Mouse (Mus musculus) E14TG2a.4 (cell line): ENCODE measurements around the gene Ddit4.

Source experiments
- H3K27me3 ChIP-seq: 2 replicates; pipeline ENCODE4 v1.6.1; 2014; ENCODE audit warnings: low read length, control low read depth; ENCODE audit not compliant: insufficient read depth
- H3K36me3 ChIP-seq: 2 replicates; pipeline ENCODE4 v1.6.1; 2014; ENCODE audit warnings: low read length, control low read depth; ENCODE audit not compliant: insufficient read depth
- H3K4me1 ChIP-seq: replicated peaks from 2 replicates; pipeline ENCODE4 v1.6.1; 2014; ENCODE audit warnings: low read depth, low read length, control low read depth
- H3K4me3 ChIP-seq: replicated peaks from 2 replicates; pipeline ENCODE4 v1.5.1; 2014; ENCODE audit warnings: mild to moderate bottlenecking, low read length
- H3K9me3 ChIP-seq: 2 replicates; pipeline ENCODE4 v1.6.1; 2014; ENCODE audit warnings: low read length, control low read depth
- CTCF ChIP-seq: conservative IDR thresholded peaks from 2 replicates; pipeline ENCODE4 v1.5.1; 2014; ENCODE audit warnings: low read length
- NANOG ChIP-seq: IDR thresholded peaks from 2 replicates; pipeline ENCODE4 v1.6.1; 2014; ENCODE audit warnings: borderline replicate concordance, low read length, mixed read lengths
- POU5F1 ChIP-seq: IDR thresholded peaks from 2 replicates; pipeline ENCODE4 v1.6.1; 2014; ENCODE audit warnings: low read length, borderline replicate concordance

Gene Ddit4

DNA sequence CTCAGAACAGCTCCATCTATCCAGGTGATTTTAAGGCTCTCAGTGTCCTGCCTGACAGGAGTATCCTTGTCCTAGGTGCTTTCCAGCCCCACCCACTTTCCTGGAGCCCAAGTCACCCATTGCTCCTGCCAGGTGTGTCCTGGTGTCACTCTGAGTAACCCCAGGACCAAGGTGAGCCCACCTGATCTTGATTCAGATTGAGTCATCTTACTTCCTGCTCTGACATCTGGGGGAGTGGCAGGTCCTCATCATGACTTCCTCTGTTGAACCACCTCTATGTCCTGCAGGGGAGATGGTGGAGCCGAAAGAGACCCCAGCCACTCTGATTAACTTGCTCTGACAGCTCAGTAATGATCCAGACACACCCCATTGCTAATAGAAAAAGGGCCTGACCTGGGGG, 12.6 kb downstream of the Ddit4 start:
- Histone ChIP-seq H3K9me3 (no peaks in the 10 kb centered on the region), H3K36me3 (no peaks in the 10 kb centered on the region), H3K4me1 (peaks cover 50% of the 10 kb centered on the region), H3K27me3 (peaks cover 32% of the 10 kb centered on the region), H3K4me3 (no peak overlapping the region)
- TF ChIP-seq NANOG (no peak), CTCF (no peak), POU5F1 (no peak)

DNA sequence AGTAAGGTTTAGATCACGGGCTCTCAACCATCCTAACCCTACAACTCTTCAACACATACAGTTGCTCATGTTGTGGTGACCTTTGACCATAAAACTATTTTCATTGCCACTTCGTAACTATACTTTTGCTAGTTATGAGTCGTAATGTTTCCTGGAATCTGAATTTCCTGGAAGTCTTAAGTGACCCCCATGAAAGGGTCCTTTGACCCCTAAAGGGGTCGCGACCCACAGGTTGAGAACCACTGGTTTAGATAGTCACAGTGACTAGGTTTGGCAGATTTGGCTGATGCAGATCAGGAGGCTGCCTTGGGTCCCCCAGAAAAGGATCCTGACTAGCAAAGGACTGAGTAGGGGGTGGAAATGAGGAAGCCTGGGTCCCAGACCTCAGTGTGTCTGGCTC, 13.0 kb downstream of the Ddit4 start:
- TF ChIP-seq POU5F1 (no peak), CTCF (no peak), NANOG (no peak)
- peaks cover 29% of the 10 kb centered on the region for H3K27me3 ChIP-seq

DNA sequence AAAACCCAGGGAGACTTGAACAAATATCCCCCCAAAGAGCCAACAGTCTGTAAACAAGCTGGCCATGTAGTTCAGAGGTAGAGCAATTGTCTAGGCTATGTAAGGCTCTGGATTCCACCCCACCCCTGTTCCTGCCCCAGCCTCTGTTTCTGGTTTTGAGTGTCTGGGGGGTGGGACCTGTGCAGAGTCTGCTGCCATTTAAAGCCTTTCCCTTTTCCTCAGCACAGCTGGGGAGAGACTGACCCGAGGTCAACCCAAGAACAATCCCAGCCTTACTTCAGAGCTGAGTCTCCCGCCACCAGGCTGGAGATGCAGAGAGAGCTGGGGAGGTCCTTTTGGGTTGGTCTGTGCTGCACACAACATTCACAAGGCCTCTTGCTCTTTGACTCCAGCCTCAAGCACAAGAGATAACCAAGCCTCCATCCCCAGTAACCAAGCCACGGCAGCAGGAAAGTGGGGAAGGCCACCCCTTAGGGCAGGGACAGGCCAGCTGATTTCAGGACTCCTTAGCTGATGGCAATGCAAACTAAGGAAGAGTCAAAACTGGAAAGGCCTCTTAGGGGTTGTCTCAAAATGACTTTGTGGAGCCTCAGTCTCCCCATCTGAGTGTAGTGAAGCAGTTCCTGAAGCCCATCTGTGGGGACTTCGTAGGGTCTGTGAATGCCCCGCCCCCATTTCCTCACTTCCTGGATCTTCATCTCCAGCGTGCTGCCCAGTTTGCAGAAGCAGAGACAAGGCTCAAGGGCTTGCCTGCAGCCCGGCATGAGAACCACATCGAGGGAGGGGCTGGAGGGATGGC, 15.4 kb downstream of the Ddit4 start:
- no peak for TF ChIP-seq CTCF
- Histone ChIP-seq H3K27me3 (peaks cover 14% of the 10 kb centered on the region), H3K36me3 (no peaks in the 10 kb centered on the region), H3K4me1 (peaks cover 41% of the 10 kb centered on the region), H3K4me3 (no peak overlapping the region), H3K9me3 (no peaks in the 10 kb centered on the region)

More for the DNA sequence above, 13.0 kb downstream of the Ddit4 start:
- Histone ChIP-seq H3K4me1 (peaks cover 49% of the 10 kb centered on the region), H3K9me3 (no peaks in the 10 kb centered on the region), H3K4me3 (no peak overlapping the region), H3K36me3 (no peaks in the 10 kb centered on the region)

DNA sequence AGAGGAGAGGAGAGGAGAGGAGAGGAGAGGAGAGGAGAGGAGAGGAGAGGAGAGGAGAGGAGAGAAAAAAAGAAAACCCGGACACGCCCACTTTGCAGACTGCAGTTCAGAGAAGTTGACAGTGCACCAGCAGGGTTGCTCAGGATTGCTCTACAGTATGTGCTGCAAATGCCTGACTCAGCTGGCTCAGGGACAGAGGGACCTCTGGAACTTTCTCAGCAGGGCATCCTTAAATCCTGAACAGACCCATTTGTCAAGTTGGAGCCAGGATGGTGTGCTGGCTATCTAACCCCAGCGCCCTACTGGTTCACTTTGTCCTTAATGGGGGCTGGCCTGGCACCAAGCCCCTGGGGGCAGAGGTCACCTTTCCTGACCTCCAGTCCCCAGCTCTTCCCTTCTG, 17.6 kb downstream of the Ddit4 start:
- Histone ChIP-seq H3K36me3 (no peaks in the 10 kb centered on the region), H3K9me3 (no peaks in the 10 kb centered on the region), H3K4me1 (peaks cover 43% of the 10 kb centered on the region), H3K4me3 (no peak overlapping the region), H3K27me3 (peaks cover 9% of the 10 kb centered on the region; the same call in 1 of the 2 replicates)
- TF ChIP-seq CTCF (no peak), POU5F1 (no peak), NANOG (no peak)

DNA sequence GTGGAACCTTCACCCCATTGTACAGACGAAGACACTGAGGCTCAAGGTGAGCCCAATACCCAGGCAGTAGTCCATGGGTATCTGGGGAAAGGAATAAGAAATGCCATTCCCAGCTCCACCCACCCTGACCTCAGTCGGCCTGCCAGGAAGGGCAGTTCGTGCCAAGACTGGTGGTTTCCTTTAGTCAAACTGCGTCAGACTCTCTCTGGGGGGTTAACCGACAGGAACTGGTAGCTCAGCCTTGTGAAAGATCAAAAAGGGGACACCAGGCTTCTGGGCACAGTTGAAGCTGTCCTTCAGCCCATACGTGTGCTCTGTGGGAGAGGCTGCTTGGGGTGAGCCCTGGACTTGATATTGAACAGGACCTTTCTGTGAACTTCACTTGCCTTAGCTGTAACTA, 19.1 kb downstream of the Ddit4 start:
- Histone ChIP-seq H3K4me1 (peaks cover 40% of the 10 kb centered on the region), H3K27me3 (peaks cover 6% of the 10 kb centered on the region; the same call in 1 of the 2 replicates), H3K9me3 (no peaks in the 10 kb centered on the region), H3K4me3 (no peak overlapping the region), H3K36me3 (no peaks in the 10 kb centered on the region)
- TF ChIP-seq CTCF (no peak), NANOG (no peak), POU5F1 (no peak)

DNA sequence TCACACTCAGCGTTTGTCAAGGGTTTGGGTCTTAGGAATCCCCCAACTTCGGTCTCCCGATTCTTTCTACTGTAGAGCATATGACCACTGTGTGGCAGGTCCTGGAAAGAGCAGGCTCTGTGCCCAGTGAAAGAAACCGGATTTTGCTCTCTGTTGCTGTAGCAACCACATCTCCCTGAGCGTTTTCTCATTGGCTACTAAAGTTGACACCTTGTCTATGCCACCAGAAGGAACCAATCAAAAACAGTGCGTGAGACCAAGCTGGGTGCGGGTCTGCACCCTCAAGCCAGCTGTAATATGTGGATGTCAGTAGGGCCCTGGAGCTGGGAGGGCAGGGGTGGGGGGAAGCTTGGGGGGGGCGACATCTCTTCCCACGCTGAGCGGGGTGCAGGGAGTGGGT, 20.6 kb downstream of the Ddit4 start:
- Histone ChIP-seq H3K9me3 (no peaks in the 10 kb centered on the region), H3K36me3 (no peaks in the 10 kb centered on the region), H3K27me3 (peaks cover 6% of the 10 kb centered on the region; the same call in 1 of the 2 replicates), H3K4me1 (peaks cover 44% of the 10 kb centered on the region), H3K4me3 (no peak overlapping the region)
- no peak for TF ChIP-seq NANOG

DNA sequence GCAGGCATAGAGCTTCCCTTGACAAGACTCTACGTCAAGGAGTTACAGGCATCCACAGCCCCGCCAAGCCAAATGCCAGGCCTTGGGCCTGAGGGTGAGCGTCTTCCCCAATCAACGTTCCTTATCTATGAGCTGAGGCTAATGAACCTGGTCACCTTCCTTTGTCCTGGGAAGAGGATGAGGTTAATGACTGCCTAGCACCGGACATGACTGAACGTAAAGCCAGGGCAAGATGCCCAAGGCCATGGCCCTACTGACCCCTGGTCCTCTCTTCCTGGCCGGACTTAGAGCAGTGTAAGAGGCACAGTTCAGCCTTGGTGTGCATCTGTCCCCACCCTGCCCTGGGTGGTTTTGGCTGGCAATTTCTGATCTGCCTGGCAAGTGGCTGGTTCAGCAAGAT, 22.4 kb downstream of the Ddit4 start:
- no peak for TF ChIP-seq NANOG
- no peak for TF ChIP-seq POU5F1
- TF ChIP-seq CTCF, result no peak
- H3K4me3 ChIP-seq, result no peak overlapping the region
- H3K4me1 ChIP-seq, result peaks cover 52% of the 10 kb centered on the region
- peaks cover 6% of the 10 kb centered on the region; the same call in 1 of the 2 replicates for H3K27me3 ChIP-seq
- H3K9me3 ChIP-seq, result no peaks in the 10 kb centered on the region
- no peaks in the 10 kb centered on the region for H3K36me3 ChIP-seq

GRCm38 (mm10) chr10:59924305-59924704, 27.3 kb downstream of the Ddit4 start:
- H3K36me3 ChIP-seq, result no peaks in the 10 kb centered on the region
- peaks cover 17% of the 10 kb centered on the region for H3K27me3 ChIP-seq
- no peak overlapping the region for H3K4me3 ChIP-seq
- no peaks in the 10 kb centered on the region for H3K9me3 ChIP-seq
- TF ChIP-seq NANOG (no peak), POU5F1 (no peak), CTCF (no peak)
- H3K4me1 ChIP-seq, result peaks cover 74% of the 10 kb centered on the region

GRCm38 (mm10) chr10:59923493-59923892, 28.1 kb downstream of the Ddit4 start:
- Histone ChIP-seq H3K4me1 (peaks cover 80% of the 10 kb centered on the region), H3K27me3 (peaks cover 17% of the 10 kb centered on the region), H3K4me3 (no peak overlapping the region), H3K9me3 (no peaks in the 10 kb centered on the region), H3K36me3 (no peaks in the 10 kb centered on the region)
- no peak for TF ChIP-seq POU5F1
